Mouse (Mus musculus) thymus, postnatal 0 days (tissue): Measurements from ENCODE around the gene Exosc6. TPM values are rescaled to one million over a fixed set of nuclear protein-coding genes. Genes with fewer than 3 reads are reported as not detected.
A peak's percentile ranks its signal among the peaks of the same experiment; 100 is the strongest.
"Not testable (repeated sequence)": the region's sequence is repeated elsewhere in the genome, so short reads cannot be mapped to it uniquely, and the experiment has no call there.

ENCODE experiments used
- DNase-seq: peaks from one replicate; pipeline ENCODE4 v3.0.0-alpha.2; 2015; ENCODE audit warnings: low spot score
- polyA plus RNA-seq: library from polyadenylated mRNA; unstranded; fragments of >200 nt; fragmentation: Nextera tagmentation; extraction: Ambion mirVana; gene quantifications from 2 replicates; pipeline ENCODE4 v1.2.1, GENCODE M21; 2015

The Exosc6 gene
- polyA plus RNA-seq, 1 experiment from 2014 or later = 36.7 TPM

GRCm38 (mm10) chr8:111058946-111059572 is 2.9 kb downstream of the Exosc6 start:
- no peak for DNase-seq

DNA sequence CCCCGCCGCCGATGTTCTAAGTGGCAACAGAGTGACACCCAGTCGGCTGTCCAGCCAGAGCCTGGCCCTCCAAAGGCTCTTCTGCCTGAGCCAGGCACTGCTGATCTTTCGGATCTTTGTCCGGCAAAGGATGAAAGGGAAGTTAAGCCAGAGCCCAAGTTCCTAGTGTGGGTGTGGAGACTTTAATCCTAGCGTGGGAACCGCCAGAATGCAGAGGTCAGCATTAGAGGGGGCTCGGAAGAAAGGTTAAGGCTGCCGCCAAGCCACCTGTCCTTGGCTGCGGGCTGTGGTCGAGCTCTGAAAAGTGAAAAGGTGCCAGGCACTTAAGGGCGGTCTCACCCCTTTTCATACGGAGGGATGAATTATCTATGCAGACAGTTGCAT is 5.5 kb downstream of the Exosc6 start:
- peak; percentile 13 for DNase-seq

DNA sequence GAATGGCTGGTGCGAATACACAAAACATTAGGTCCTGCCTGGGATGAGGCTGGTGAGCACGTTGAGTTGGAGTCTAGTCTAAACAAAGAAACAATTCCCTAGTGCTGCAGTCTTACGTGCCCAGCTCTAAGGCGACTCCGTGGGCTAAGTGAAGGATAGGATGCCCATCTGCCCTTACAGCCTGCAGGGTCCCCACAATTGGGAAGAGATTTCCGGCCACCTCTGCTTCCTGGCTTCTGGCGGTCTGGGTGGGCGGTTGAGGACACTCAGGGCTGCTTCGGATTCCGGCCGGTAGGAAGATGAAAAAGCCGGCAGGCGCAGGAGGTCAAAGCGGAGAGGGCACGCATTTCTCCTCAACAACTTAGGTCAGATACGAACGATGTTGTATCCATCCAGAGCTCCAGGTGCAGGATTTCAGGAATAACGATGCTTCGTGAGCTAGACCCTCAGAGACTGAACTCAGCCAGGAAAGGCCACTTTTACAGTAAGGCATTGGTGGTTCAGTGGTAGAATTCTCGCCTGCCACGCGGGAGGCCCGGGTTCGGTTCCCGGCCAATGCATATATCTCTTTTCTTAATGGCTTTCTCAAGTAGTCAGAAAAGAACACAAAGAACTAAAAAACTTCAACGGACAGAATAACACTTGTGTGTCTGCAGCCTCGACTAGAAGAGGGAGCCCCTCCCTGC is 6.1 kb downstream of the Exosc6 start:
- DNase-seq = peak; percentile 90

GRCm38 (mm10) chr8:111062893-111063292 is 6.8 kb downstream of the Exosc6 start:
- no peak for DNase-seq

DNA sequence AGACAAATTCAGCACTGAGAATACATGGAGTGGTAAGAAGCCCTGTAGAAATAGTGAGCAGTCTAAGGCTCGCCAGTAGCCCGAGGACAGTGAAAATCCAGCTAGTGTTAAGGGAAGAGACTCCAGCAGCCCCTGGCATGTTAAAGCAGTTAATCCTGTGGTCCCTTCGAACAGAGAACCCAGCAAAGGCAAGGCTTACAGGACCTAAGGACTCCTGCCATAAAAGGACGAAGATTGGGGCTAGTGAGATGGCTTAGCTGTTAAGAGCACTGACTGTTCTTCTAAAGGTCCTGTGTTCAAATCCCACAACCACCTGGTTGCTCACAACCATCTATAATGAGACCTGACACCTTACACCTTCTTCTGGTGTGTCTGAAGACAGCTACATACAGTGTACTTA is 10.2 kb downstream of the Exosc6 start:
- no peak for DNase-seq

- DNase-seq = no peak
Observed at GRCm38 (mm10) chr8:111067439-111067838, 11.3 kb downstream of the Exosc6 start.

- DNase-seq = not testable (repeated sequence)
Observed at GRCm38 (mm10) chr8:111068660-111069059, 12.5 kb downstream of the Exosc6 start.

GRCm38 (mm10) chr8:111075926-111076325 is 19.8 kb downstream of the Exosc6 start:
- no peak for DNase-seq

DNA sequence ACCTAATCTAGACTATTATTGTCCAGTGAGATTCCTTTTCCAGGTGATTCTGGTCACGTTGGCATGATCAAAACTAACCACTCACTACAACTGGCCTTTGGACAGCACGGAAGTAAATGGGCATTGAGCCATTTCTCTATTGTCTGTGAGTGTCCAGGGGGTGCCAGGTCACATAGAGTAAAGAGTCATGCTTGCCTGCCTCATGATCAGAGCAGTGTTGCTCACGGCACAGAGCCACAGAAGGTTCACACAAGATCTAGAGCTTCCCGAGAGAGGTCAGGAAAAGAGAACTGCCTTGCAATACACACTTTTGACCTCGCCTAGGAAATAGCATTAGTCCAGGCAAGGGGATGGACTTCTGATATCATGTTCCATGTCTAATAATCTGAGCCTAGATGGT is 23.3 kb downstream of the Exosc6 start:
- DNase-seq = no peak

DNA sequence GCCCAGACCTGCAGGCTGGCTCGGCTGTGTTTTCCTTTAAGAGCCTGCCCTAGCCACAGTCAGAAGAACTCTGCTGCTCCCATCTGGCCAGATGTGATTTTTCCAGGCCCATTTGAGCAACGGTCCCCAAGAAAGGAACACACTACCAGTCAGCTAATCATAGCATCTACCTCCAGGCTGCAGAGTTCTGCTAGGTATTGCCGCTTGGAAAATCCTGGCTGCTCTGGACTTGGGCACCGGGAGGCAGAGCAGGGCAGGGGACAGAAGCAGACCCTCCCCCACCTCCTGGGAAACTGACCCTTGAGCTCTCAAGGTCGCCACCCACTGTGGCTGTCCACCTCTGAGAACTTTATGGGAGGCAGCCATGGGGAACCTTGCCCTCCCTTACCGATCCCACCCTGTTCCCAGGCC is 23.7 kb downstream of the Exosc6 start:
- DNase-seq = no peak

DNA sequence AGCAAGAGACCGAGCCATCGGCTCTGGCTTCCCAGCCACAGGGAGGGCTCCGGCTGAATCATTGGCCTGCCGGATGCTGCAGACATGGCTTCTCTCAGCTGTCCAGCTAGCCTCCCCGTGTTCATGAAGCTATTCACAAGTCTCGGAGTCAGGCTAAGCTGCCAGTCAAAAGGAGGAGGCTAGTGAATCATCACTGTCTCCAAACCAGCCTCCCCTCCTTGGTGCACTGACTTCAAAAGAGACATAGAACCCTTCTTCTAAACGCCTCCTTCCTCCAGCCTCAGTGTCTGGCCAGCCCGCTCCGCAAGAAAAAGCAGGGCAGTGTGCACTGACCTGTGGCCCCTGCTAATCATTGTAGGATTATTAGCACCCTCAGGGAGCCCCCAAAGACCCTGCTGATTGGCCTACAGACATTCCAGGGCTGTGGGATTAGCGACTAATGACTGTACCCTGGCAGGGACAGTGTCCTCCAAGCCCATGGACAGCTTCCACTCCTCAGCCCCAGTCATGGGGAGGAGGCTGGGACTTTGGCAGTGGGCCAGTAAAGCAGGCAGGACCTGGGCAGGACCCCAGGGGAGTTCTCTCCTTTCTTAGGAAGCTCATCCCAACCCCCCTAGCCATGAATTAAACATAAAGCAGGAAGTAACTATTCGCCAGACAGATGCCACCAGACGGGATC is 25.6 kb downstream of the Exosc6 start:
- DNase-seq = no peak

DNA sequence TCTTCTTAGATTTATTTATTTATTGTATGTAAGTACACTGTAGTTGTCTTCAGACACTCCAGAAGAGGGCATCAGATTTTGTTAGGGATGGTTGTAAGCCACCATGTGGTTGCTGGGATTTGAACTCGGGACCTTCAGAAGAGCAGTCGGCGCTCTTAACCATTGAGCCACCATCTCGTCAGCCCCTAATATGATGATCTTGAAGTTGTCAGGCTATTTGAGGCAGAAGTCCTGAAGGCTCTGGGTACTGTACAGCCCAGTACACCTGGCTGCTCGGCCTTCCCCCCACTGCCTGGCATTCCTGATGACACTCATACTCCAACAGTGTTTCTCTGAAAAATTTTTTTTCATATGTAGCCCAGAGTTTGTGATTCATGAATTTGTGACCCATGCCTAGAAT is 27.8 kb downstream of the Exosc6 start:
- DNase-seq = not testable (repeated sequence)

- peak; percentile 77 for DNase-seq
Observed at GRCm38 (mm10) chr8:111090126-111090525, 34.0 kb downstream of the Exosc6 start.

GRCm38 (mm10) chr8:111091706-111092105 is 35.6 kb downstream of the Exosc6 start:
- no peak for DNase-seq

- DNase-seq = not testable (repeated sequence)
Observed at GRCm38 (mm10) chr8:111092326-111092725, 36.2 kb downstream of the Exosc6 start, which contains the start of gene Clec18a. TSS of gene Clec18a (minus strand) at chr8:111092426.

GRCm38 (mm10) chr8:111093865-111094718 is 38.0 kb downstream of the Exosc6 start, which contains the start of gene Pdpr:
TSS of gene Pdpr (plus strand) at chr8:111094630.
- peak; percentile 90 for DNase-seq

- DNase-seq = peak; percentile 22
Observed at GRCm38 (mm10) chr8:111094719-111095302, 38.7 kb downstream of the Exosc6 start.
